Mouse (Mus musculus) stomach, embryonic 15.5 days (tissue): ENCODE results near the gene Kif6. TPM values are rescaled to one million over a fixed set of nuclear protein-coding genes. Genes with fewer than 3 reads are reported as not detected.

Experiments
- ATAC-seq: fragments of 200-750 bp; cut with Nextera tagmentation; 2 replicates; pipeline ENCODE4 v1.8.0; 2017; ENCODE audit warnings: low read depth, moderate number of reproducible peaks, moderate TSS enrichment; ENCODE audit not compliant: insufficient read depth, low FRiP score
- H3K27ac ChIP-seq: fragments of 300-500 bp; sonication (generic); 2 replicates; pipeline ENCODE4 v1.5.1; 2015; ENCODE audit warnings: mild to moderate bottlenecking, inconsistent platforms
- H3K27me3 ChIP-seq: fragments of 300-500 bp; sonication (generic); replicated peaks from 2 replicates; pipeline ENCODE4 v1.6.1; 2015; ENCODE audit warnings: inconsistent platforms
- H3K36me3 ChIP-seq: fragments of 300-500 bp; sonication (generic); 2 replicates; pipeline ENCODE4 v1.6.1; 2015; ENCODE audit warnings: inconsistent platforms
- H3K4me1 ChIP-seq: fragments of 300-500 bp; sonication (generic); 2 replicates; pipeline ENCODE4 v1.6.1; 2015; ENCODE audit warnings: inconsistent platforms
- H3K4me2 ChIP-seq: fragments of 300-500 bp; sonication (generic); 2 replicates; pipeline ENCODE4 v1.6.1; 2015; ENCODE audit warnings: mild to moderate bottlenecking, inconsistent platforms
- H3K4me3 ChIP-seq: fragments of 300-500 bp; sonication (generic); replicated peaks from 2 replicates; pipeline ENCODE4 v1.5.1; 2015; ENCODE audit warnings: inconsistent platforms
- H3K9ac ChIP-seq: fragments of 300-500 bp; sonication (generic); 2 replicates; pipeline ENCODE4 v1.6.1; 2015; ENCODE audit warnings: inconsistent platforms
- H3K9me3 ChIP-seq: fragments of 300-500 bp; sonication (generic); 2 replicates; pipeline ENCODE4 v1.6.1; 2016; ENCODE audit warnings: inconsistent platforms
- WGBS: fragments of 180-500 bp; shearing (Covaris S2); methylation state at CpG from one replicate; pipeline ENCODE4 v1.1.7; 2015; 5-methylcytosine and 5-hydroxymethylcytosine counted together
- polyA plus RNA-seq: library from polyadenylated mRNA; unstranded; fragments of >200 nt; fragmentation: Nextera tagmentation; extraction: Ambion mirVana; gene quantifications from 2 replicates; pipeline ENCODE4 v1.2.1, GENCODE M21; 2015

The Kif6 gene
- polyA plus RNA-seq, 1 experiment from 2014 or later = 1.9 TPM

DNA sequence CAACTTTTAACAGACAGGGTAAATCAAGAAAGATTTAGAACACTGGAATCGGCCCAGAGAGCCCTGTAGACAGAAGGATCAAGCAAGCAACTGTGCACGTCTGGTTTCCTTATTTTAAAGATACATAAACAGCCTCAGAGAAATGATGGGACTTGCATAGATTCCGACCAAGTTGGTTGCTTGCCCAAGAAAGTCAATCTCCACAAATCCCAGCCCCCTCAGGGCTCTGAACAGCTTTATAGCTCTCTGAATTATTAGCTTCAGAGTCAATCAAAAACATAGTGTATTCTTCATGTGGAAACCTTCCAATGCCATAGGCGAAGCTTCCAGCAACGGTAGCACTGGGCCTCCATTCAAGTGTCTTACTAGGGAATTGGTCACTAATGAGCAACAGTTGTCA, 127.0 kb downstream of the Kif6 start:
- H3K4me2 ChIP-seq = no peak overlapping the region
- no peak overlapping the region for H3K4me3 ChIP-seq
- no peaks in the 10 kb centered on the region for H3K9me3 ChIP-seq
- no peak for ATAC-seq
- H3K36me3 ChIP-seq = no peaks in the 10 kb centered on the region
- H3K9ac ChIP-seq = no peak overlapping the region
- no peaks in the 10 kb centered on the region for H3K27me3 ChIP-seq
- 47% methylated on average over 5 of the region's 5 CpGs for WGBS
- 0 out of 2 replicates have a peak, but pooled peaks cover 5% of the 10 kb centered on the region for H3K4me1 ChIP-seq
- no peak overlapping the region for H3K27ac ChIP-seq

DNA sequence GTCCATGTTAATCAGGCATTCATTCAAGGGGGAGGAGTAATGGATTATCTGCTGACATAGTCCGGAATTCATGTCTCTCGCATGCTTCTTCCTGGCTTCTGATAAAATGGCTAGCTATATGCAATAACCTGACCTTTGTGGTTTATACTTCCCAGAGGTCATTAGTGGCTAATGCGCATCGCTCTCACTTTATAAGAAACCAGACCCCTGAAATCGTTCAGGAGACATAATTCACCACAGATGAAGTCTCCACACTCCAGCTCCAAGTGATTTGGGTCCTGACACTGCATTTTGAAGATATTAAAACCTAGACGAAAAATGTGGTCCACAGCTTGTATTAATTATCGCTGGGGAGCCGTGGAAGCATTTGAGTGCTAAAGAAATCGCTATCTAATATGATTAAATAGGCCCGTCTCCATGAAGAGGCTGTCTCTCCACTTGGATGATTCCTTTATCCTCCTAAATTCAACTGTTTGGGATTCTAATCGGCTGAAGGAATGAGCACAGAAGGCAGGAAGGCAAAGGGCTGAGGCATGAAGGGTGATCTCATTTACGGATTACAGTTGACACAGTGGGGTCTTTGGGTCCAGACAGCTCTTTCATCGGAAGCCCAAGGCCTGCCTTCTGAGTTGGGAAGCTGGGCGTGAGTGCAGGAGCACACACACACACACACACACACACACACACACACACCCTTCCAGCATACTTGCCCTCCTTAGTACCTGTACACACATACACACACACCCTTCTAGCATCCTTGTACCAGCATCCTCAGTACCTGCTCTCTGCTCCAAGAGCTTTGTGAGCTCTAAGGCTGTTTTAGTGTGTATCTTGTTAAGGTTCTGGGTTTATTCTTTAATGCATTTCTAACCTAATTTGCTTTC, 128.9 kb downstream of the Kif6 start:
- Histone ChIP-seq H3K9me3 (no peaks in the 10 kb centered on the region), H3K27me3 (no peaks in the 10 kb centered on the region), H3K36me3 (no peaks in the 10 kb centered on the region), H3K9ac (no peak overlapping the region), H3K4me2 (no peak overlapping the region), H3K4me3 (no peak overlapping the region), H3K4me1 (no peaks in the 10 kb centered on the region), H3K27ac (no peak overlapping the region)
- no peak for ATAC-seq
- WGBS = 70% methylated on average over 14 of the region's 14 CpGs

GRCm38 (mm10) chr17:49750889-49751324, 136.0 kb downstream of the Kif6 start:
- Histone ChIP-seq H3K36me3 (no peaks in the 10 kb centered on the region), H3K4me3 (no peak overlapping the region), H3K4me2 (no peak overlapping the region), H3K9me3 (no peaks in the 10 kb centered on the region), H3K4me1 (peaks cover 2% of the 10 kb centered on the region; the same call in 1 of the 2 replicates), H3K9ac (no peak overlapping the region), H3K27ac (no peak overlapping the region), H3K27me3 (no peaks in the 10 kb centered on the region)
- WGBS = 50% methylated on average over 6 of the region's 6 CpGs
- ATAC-seq = no peak

GRCm38 (mm10) chr17:49753874-49754273, 138.9 kb downstream of the Kif6 start:
- WGBS = 93% methylated on average over 7 of the region's 7 CpGs
- no peaks in the 10 kb centered on the region for H3K27me3 ChIP-seq
- H3K4me1 ChIP-seq = peaks cover 8% of the 10 kb centered on the region; the same call in 1 of the 2 replicates
- no peaks in the 10 kb centered on the region for H3K9me3 ChIP-seq
- ATAC-seq = no peak
- no peak overlapping the region for H3K9ac ChIP-seq
- H3K27ac ChIP-seq = no peak overlapping the region
- H3K36me3 ChIP-seq = no peaks in the 10 kb centered on the region
- H3K4me3 ChIP-seq = no peak overlapping the region
- H3K4me2 ChIP-seq = no peak overlapping the region

DNA sequence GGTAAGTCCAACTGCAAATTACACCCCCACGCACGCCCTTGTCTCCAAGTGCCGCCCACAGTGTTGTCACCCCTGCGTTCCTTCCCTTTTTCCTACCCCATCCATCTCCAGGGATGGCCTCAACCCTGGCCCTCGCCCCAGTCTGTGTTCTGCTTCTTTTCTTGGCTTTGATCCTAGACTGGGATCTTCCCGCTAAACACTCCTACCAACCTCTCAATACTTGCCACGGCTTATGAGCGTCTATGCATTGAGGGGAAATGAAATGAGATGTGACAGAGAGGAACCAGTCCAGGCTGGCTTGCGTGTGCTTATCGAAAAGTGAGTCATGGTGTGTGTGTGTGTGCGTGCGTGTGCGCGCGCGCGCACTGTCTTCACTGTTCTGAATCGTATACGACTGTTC, 141.9 kb downstream of the Kif6 start:
- peaks cover 8% of the 10 kb centered on the region; the same call in 1 of the 2 replicates for H3K4me1 ChIP-seq
- H3K9ac ChIP-seq = no peak overlapping the region
- 66% methylated on average over 19 of the region's 19 CpGs for WGBS
- 0 out of 2 replicates have a peak overlapping the region, but pooled peaks have one; percentile 32 for H3K27ac ChIP-seq
- no peak overlapping the region for H3K4me2 ChIP-seq
- H3K36me3 ChIP-seq = no peaks in the 10 kb centered on the region
- no peaks in the 10 kb centered on the region for H3K9me3 ChIP-seq
- H3K4me3 ChIP-seq = no peak overlapping the region
- H3K27me3 ChIP-seq = no peaks in the 10 kb centered on the region
- peak; percentile 68; the same call in 1 of the 2 replicates for ATAC-seq

- H3K9me3 ChIP-seq = no peaks in the 10 kb centered on the region
- H3K9ac ChIP-seq = no peak overlapping the region
- no peak overlapping the region for H3K4me2 ChIP-seq
- no peaks in the 10 kb centered on the region for H3K36me3 ChIP-seq
- WGBS = 85% methylated on average over 4 of the region's 4 CpGs
- no peak overlapping the region for H3K4me3 ChIP-seq
- no peak overlapping the region for H3K27ac ChIP-seq
- H3K4me1 ChIP-seq = peaks cover 8% of the 10 kb centered on the region; the same call in 1 of the 2 replicates
- ATAC-seq = no peak
- no peaks in the 10 kb centered on the region for H3K27me3 ChIP-seq
Observed at GRCm38 (mm10) chr17:49759047-49759446, 144.1 kb downstream of the Kif6 start.

DNA sequence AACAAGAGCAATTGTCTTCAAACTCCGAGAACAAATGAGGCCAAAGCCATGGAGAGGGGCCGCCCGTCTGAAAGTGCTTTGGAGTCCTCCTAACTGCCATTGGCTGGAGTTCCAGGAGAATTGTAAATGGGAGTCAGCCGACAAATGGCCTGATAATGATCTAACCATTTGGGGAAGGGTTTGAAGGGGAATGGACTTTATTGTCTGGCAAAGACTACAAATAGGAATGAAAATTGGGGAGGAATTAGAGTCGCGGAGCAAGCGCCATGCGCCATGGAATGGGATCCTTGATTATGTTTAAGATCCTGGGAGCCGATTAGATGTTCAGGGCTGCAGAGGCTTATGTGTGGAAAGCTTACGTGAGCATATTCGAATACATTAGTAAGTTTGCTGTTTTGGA, 146.3 kb downstream of the Kif6 start:
- Histone ChIP-seq H3K27ac (no peak overlapping the region), H3K27me3 (no peaks in the 10 kb centered on the region), H3K36me3 (no peaks in the 10 kb centered on the region), H3K4me1 (peaks cover 2% of the 10 kb centered on the region; the same call in 1 of the 2 replicates), H3K4me3 (no peak overlapping the region), H3K4me2 (no peak overlapping the region), H3K9ac (no peak overlapping the region), H3K9me3 (no peaks in the 10 kb centered on the region)
- 71% methylated on average over 11 of the region's 11 CpGs for WGBS
- ATAC-seq = no peak

DNA sequence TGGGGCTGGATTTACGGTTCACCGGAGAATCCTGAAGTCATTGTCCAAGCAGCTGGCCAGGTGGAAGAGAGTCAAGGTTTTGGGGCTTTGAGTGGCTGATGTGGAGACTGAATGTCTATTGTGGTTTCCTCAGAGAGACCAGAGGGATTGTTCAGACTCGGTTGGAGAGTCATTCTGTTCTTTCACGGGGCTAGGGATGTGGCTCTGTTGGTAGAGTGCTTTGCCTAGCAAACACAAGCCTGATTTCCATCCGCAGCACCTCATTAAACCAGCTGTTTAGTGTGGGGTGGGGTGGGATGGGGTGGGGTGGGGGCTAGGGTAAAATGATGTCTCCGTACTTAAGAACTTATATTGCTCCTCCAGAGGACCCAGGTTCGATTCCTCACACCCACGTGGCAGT, 146.9 kb downstream of the Kif6 start:
- Histone ChIP-seq H3K4me2 (no peak overlapping the region), H3K9me3 (no peaks in the 10 kb centered on the region), H3K36me3 (no peaks in the 10 kb centered on the region), H3K9ac (no peak overlapping the region), H3K4me3 (no peak overlapping the region), H3K4me1 (no peaks in the 10 kb centered on the region), H3K27ac (no peak overlapping the region), H3K27me3 (no peaks in the 10 kb centered on the region)
- 77% methylated on average over 8 of the region's 8 CpGs for WGBS
- no peak for ATAC-seq

DNA sequence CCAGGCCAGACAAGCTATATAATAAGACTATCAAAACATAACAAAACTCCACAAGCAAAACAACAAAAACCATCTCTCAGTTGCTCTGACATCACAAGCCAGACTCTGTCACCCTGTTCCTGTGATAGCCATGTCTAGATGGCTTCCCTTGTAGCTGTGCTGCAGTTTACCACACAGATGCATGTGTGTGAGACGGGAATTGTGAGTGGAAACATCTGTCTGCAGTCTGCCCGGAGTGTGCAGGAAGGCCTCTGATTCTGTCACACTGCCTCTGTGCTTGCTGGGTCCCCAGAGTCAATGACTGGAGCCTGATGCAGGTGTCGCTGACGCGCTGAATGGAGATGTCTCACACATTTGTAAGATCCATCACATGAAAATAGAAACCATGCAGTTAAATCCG, 150.0 kb downstream of the Kif6 start:
- Histone ChIP-seq H3K27ac (no peak overlapping the region), H3K27me3 (no peaks in the 10 kb centered on the region), H3K4me1 (no peaks in the 10 kb centered on the region), H3K36me3 (no peaks in the 10 kb centered on the region), H3K9me3 (no peaks in the 10 kb centered on the region), H3K9ac (no peak overlapping the region), H3K4me3 (no peak overlapping the region), H3K4me2 (no peak overlapping the region)
- WGBS = 68% methylated on average over 6 of the region's 6 CpGs
- no peak for ATAC-seq

- H3K4me3 ChIP-seq = no peak overlapping the region
- no peaks in the 10 kb centered on the region for H3K27me3 ChIP-seq
- no peak overlapping the region for H3K4me2 ChIP-seq
- no peaks in the 10 kb centered on the region for H3K36me3 ChIP-seq
- WGBS = 53% methylated on average over 10 of the region's 10 CpGs
- H3K4me1 ChIP-seq = no peaks in the 10 kb centered on the region
- no peak overlapping the region for H3K27ac ChIP-seq
- ATAC-seq = no peak
- no peaks in the 10 kb centered on the region for H3K9me3 ChIP-seq
- H3K9ac ChIP-seq = no peak overlapping the region
Observed at GRCm38 (mm10) chr17:49767717-49768370, 152.9 kb downstream of the Kif6 start.

- Histone ChIP-seq H3K36me3 (no peaks in the 10 kb centered on the region), H3K4me2 (no peak overlapping the region), H3K9ac (no peak overlapping the region), H3K4me1 (no peaks in the 10 kb centered on the region), H3K27ac (no peak overlapping the region), H3K9me3 (no peaks in the 10 kb centered on the region), H3K27me3 (no peaks in the 10 kb centered on the region), H3K4me3 (no peak overlapping the region)
- ATAC-seq = no peak
- WGBS = 48% methylated on average over 10 of the region's 10 CpGs
Observed at GRCm38 (mm10) chr17:49771703-49772315, 156.9 kb downstream of the Kif6 start.
